Mouse (Mus musculus) lung, postnatal 25 days (tissue): ENCODE results near the gene Lamc1.
A peak's percentile ranks its signal among the peaks of the same experiment; 100 is the strongest.

Experiments used
- DNase-seq: peaks from one replicate; pipeline ENCODE4 v3.0.0; 2022; ENCODE audit warnings: low spot score

Lamc1 gene

GRCm38 (mm10) chr1:153265579-153265978 lies 67.0 kb downstream of the Lamc1 start:
- DNase-seq = peak; percentile 38

GRCm38 (mm10) chr1:153265066-153265465 lies 67.5 kb downstream of the Lamc1 start:
- DNase-seq = no peak

DNA sequence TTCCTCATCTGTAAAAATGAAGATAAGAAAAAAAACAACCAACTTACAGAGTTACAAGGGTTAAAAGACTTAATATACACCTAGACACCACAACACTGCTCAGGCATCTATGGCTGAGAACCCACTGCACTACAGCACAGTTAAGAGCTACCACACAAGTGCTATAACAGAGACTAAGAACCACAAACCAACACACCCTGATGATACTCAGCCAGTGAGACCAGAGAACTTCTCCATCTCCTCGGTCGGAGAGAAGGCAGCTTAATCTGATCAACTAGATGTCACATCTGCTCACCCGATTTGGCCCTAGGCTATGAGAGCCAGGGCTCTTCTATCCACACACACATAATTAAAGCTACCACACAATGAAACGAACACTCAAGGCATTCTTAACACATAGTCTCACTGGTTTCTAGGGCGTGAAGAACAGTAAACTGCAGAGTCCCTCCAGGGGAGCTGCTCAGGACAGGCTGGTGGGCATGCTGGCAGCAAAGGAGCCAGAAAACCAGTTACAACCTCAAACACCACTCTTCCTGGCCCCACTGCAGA lies 72.8 kb downstream of the Lamc1 start:
- peak; percentile 37 for DNase-seq

DNA sequence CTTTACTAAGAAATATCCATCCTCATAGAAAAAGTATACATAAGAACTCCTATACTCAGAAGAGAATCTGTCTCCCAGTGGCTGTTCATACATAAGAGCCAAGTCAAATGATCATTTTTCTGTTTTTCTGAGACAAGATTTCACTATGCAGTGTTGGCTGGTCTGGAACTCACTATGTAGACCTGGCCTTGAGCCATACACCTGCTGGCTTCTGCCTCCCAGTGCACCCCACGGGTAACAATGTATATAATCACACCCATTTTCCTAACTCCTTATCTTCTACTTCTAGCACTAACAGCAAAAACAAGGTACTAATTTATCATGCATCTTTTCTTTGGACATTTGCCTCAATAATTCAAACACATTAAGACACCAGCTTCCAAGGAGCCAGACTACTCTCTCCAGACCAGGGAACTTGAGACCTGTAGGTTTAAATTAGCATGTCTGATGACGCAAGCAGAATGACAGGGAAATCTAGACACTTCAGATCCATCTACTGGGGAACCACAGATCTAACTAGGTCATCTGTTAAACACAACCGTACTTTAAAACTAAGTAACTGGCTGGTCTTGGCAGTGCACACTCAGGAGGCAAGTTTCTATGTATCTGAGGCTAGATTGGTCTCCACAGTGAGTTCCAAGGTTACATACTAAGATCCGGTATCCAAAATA lies 79.9 kb downstream of the Lamc1 start:
- no peak for DNase-seq

- DNase-seq = no peak
Measured at GRCm38 (mm10) chr1:153251590-153252206, 80.9 kb downstream of the Lamc1 start.

DNA sequence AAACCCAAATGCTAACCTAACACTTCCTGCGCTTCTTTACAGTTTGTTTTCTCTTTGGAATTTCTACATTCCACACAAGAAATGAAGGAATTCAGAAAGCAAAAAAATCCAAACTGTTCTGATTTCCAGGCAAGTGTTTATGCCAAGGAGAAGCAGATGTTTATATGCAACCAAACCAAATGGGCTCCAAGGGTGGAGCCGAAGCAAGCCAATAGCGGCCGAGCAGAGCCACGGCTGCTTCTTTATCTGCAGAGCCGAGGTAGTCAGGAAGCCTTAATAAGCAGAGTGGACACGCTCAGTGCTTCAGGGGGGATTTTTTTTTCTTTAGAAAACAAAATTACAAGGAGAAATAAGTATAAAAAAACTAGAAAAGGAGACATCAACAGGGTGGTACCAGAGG lies 91.2 kb downstream of the Lamc1 start:
- peak; percentile 34 for DNase-seq

DNA sequence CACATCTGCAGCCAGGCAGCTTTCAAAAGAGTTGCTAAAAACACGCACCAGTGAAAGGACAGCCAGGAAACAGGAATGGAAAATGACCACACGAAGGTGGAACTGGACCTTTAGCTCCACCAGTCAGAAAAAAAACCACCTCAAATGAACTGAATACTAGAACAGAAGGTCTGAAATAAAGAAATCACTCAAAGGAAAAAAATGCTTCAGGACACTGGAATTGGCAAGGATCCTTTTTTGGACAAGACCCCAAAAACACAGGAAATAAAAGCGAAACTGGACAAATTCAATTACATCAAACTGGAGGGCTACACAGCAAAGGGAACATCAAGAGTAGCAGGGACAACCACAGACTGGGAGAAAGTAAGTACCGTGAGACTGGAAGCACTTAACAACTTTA lies 97.0 kb downstream of the Lamc1 start:
- DNase-seq = no peak

GRCm38 (mm10) chr1:153231681-153232080 lies 100.9 kb downstream of the Lamc1 start:
- peak; percentile 33 for DNase-seq

DNA sequence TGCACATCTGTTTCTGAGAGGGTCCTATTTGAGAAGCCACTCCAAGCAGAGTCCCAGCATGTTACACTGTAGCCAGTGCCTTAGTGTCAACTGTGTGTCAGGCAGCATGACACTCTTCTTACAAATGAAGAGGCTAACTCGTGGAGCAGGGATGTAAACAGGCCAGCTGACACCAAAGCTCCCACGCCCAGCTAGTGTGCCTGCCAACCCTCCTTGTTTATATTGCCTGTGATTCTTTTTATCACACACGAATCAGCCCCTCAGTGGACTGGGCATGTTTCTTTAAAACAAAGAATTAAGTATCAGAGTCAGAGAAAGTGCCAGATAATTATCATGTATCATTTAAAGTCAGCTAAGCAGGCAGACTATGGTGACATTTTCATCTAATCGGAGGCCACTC lies 104.7 kb downstream of the Lamc1 start:
- no peak for DNase-seq

- no peak for DNase-seq
Measured at GRCm38 (mm10) chr1:153227096-153227495, 105.5 kb downstream of the Lamc1 start.

DNA sequence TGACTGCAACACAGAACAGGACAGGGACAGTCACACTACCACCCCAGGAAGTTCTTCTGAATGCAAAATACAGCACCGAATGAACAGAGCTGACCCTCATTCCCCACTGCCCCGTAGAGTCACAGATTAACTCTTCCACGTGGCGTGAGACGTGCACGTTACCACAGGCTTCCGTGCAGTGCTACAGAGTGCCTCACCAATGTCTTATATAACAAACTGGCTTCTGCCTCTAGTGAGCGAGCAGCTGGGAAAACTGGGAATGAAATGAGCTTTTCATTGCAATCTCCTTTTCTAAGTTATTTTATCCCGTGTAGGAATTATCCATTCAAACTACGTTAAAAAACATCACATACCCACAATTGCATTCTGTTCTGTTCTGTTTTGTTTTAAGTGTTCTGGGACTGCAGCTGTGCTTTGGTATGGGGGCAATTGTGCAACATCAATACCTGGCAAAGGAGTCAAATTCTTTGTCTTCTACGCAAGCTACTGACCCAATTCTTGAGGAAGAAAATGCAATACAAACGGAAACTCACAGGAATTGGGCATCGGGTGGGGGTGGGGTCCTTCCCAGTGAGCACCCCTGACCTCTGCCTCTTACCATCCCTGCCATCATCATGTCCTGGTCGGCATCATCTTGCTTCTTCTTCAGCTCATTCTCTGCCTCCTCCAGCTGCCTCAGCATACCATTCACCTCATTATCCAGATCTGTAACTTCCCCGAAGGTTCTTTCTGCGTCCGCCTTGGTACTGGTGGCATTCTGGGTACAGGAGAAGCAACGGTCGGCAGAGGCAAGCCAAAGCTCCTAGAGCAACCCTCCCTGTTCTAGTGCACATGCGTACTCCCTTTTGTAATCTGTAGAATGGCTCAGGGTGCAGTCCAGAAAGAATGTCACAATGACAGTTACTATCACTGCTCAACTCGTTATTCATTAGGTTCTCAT lies 106.5 kb downstream of the Lamc1 start:
- DNase-seq = peak; percentile 64

- no peak for DNase-seq
Measured at GRCm38 (mm10) chr1:153224331-153224730, 108.3 kb downstream of the Lamc1 start.

DNA sequence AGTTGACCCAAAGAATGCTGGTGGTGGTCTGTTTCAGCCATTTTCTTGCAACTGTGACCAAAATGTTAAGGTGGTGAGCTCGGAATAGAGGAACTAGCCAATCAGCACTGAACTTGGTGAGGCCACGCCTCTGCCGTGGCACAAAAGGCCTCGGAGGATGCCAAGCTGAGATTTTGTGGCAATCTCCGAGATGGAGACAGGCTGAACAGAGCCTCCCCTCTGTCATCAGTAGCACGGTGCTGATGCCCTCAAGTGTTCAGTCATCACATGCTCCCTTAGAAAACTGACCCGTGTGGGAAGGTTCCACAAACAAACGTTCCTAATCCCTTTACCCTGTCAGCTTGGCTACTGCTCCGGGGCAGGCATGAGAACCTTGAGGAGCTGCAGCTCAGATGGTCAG lies 113.2 kb downstream of the Lamc1 start:
- DNase-seq = no peak

GRCm38 (mm10) chr1:153216516-153216915 lies 116.1 kb downstream of the Lamc1 start:
- DNase-seq = no peak

GRCm38 (mm10) chr1:153215676-153216075 lies 116.9 kb downstream of the Lamc1 start:
- DNase-seq = no peak

DNA sequence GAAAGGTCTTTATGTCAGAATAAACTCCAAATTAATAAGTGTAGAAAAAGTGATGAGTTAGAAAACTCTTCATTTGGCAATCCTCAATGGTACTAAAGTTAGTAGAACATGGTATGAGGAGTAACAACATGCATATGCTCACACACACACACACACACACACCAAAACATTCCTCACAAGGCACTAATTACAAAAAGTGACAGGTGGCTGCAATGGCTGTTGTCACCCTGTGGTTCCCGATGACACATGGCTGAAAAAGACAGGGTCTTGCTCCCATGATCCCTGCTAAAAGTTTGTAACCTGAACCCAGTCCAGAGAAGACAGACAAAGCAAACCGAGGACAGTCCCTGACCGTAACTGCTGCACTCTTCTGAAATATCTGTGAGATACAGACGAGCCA lies 121.6 kb downstream of the Lamc1 start:
- no peak for DNase-seq

DNA sequence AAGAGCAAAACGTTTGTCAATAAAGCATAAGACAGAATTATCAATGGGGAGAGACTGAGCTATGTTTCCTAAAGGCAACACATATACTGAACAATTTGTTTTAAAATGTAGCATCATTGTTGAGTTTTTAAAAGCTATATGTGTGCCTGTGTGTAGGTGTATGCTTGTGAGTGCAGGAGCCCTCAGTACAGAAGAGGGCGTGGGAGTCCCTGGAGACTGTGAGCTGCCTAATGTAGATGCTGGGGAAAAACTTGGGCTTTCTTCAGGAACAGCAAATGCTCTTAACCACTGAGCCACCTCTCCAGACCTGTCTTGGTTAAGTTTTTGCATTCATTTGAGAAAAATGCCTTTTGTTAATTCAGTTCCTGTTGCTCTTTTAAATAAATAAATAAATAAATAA lies 122.4 kb downstream of the Lamc1 start:
- no peak for DNase-seq

GRCm38 (mm10) chr1:153202195-153202594 lies 130.4 kb downstream of the Lamc1 start:
- no peak for DNase-seq

- no peak for DNase-seq
Measured at GRCm38 (mm10) chr1:153201448-153201847, 131.1 kb downstream of the Lamc1 start.

- DNase-seq = no peak
Measured at GRCm38 (mm10) chr1:153197316-153197850, 135.2 kb downstream of the Lamc1 start.

- DNase-seq = no peak
Measured at GRCm38 (mm10) chr1:153192945-153193344, 139.6 kb downstream of the Lamc1 start.

DNA sequence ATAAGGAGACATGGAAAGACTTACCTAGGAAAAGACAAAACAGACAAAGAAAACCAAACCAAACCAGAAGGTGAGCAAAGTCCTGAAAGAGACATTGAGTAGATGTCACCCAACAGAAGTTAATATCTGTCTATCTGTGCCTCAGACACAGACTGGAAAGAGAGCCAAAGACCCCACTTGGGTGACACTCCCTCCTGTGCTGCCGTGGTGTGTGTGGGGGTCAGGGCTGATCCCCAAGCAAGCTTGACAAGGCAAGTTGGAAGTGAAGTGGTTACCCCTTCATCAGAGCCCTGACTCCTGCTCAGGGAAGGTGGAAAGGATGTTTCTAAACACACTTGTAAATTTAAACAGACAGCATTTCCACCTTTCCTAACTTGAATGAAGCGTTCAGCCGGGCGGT lies 140.2 kb downstream of the Lamc1 start:
- no peak for DNase-seq
